In the genomic region with DNA sequence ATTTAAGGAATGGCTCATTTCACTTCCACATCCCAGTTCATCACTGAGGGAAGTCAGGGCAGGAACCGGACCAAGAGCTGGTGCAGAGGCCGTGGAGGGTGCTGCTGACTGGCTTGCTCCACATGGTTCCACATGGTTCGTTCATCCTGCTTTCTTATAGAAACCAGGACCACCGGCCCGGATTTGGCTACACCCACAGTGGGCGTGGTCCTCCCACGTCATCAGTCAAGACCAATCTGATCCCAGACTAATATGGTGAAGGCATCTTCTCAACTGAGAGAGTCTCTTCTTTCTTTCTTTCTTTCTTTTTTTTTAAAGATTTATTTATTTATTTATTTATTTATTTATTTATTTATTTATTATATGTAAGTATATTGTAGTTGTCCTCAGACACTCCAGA, we compare ENCODE assay signal across 28 mouse cellular contexts. TPM values are rescaled to one million over a fixed set of nuclear protein-coding genes. Genes with fewer than 3 reads are reported as not detected.
"Had no signal": no experiment of that assay in that cellular context is flagged by ENCODE, and none has a peak within 500 bp of the region (broad histone marks: within the 10 kb centered on the region; RNA-seq: fewer than 3 reads in every experiment).

No protein-coding gene starts in this region.

- ATAC-seq: hindbrain, postnatal 0 days; intestine, embryonic 16.5 days had no signal

- DNase-seq: gastrocnemius, postnatal 10 days; heart, postnatal 14 days; kidney, adult 11 months; kidney, adult 2 months; kidney, adult 9 months; kidney, postnatal 14 days; kidney, postnatal 36 days; layer of hippocampus, adult 9-11 months; layer of hippocampus, postnatal 36 days; left cerebral cortex, postnatal 4 days; liver, embryonic 13.5 days had no signal

- H3K27me3 ChIP-seq: heart, embryonic 13.5 days; heart, embryonic 15.5 days; hindbrain, embryonic 13.5 days; hindbrain, embryonic 15.5 days; kidney, embryonic 15.5 days; limb, embryonic 13.5 days; limb, embryonic 15.5 days had no signal

- H3K4me3 ChIP-seq: gastrocnemius, adult 2 months; heart, embryonic 13.5 days; heart, embryonic 15.5 days; hindbrain, embryonic 13.5 days; hindbrain, embryonic 15.5 days; kidney, embryonic 15.5 days; limb, embryonic 13.5 days; limb, embryonic 15.5 days; liver, embryonic 13.5 days had no signal

- H3K36me3 ChIP-seq: heart, embryonic 13.5 days; heart, embryonic 15.5 days; hindbrain, embryonic 13.5 days; hindbrain, embryonic 15.5 days; kidney, embryonic 15.5 days; limb, embryonic 13.5 days; limb, embryonic 15.5 days; liver, embryonic 13.5 days had no signal

- H3K27ac ChIP-seq: heart, embryonic 13.5 days; heart, embryonic 15.5 days; hindbrain, embryonic 13.5 days; kidney, embryonic 15.5 days; kidney, postnatal 0 days; limb, embryonic 13.5 days; limb, embryonic 15.5 days; liver, embryonic 13.5 days had no signal

- H3K4me2 ChIP-seq: heart, embryonic 11.5 days; heart, embryonic 13.5 days; heart, embryonic 15.5 days; hindbrain, embryonic 13.5 days; hindbrain, embryonic 15.5 days; kidney, embryonic 15.5 days; limb, embryonic 13.5 days; limb, embryonic 15.5 days; liver, embryonic 11.5 days; liver, embryonic 13.5 days had no signal

- H3K4me1 ChIP-seq: liver, embryonic 13.5 days had no signal

- H3K9ac ChIP-seq: heart, embryonic 13.5 days; heart, embryonic 15.5 days; hindbrain, embryonic 15.5 days; kidney, embryonic 15.5 days; limb, embryonic 13.5 days; limb, embryonic 15.5 days; liver, embryonic 13.5 days had no signal

- H3K9me3 ChIP-seq: heart, embryonic 13.5 days; heart, embryonic 15.5 days; hindbrain, embryonic 13.5 days; hindbrain, embryonic 15.5 days; kidney, embryonic 15.5 days; limb, embryonic 13.5 days; limb, embryonic 15.5 days; liver, embryonic 13.5 days had no signal

RNA-seq across cellular contexts. Expression of a gene that starts 13.1 kb away (rescaled TPM):
- polyA plus RNA-seq: heart, embryonic 11.5 days; heart, embryonic 15.5 days; heart, postnatal 0 days; hindbrain, embryonic 11.5 days; intestine, embryonic 14.5 days; limb, embryonic 11.5 days; limb, embryonic 13.5 days; limb, embryonic 15.5 days had no signal
